Mouse (Mus musculus) layer of hippocampus, postnatal 36 days (tissue): ENCODE measurements at regions not wholly inside any gene's neighbourhood (a gene's known extent, or its start where the extent isn't known, plus 50 kb on each side); places are given as distances from the start of the nearest gene placed in this dataset.
"Not testable (repeated sequence)": the region's sequence is repeated elsewhere in the genome, so short reads cannot be mapped to it uniquely, and the experiment has no call there.

Source experiments
- DNase-seq, 2 experiments: peaks; one replicate each; pipeline ENCODE4 v3.0.0; 2022

DNA sequence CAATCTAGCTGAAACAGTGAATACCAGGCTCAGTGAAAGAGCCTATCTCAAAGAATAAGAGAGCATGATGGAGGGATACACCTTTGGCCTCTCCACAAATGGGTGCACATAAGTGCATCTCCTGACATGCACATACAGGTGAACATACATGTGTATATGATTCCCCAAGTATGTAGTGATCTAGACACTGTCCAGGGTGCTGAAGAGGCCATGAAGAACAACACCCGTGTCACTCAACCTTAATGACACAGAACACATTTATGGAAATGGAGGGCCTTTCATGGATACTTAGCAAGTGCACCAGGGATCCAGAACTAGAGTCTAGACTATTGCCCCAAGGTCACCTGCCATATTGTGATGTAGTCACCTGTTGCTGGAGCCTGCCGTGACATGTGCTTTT is 56.9 kb downstream of the Spata19 start:
- DNase-seq: no peak

GRCm38 (mm10) chr9:27453924-27454652 is 57.5 kb downstream of the Spata19 start:
- peak in 1 of 2 experiments; percentile 57 for DNase-seq

- no peak for DNase-seq
Observed at GRCm38 (mm10) chr9:27458335-27459040, 61.9 kb downstream of the Spata19 start.

- no peak for DNase-seq
Observed at GRCm38 (mm10) chr9:27461029-27461428, 64.4 kb downstream of the Spata19 start.

GRCm38 (mm10) chr9:27464006-27464405 is 67.4 kb downstream of the Spata19 start:
- no peak for DNase-seq

GRCm38 (mm10) chr9:27475468-27475867 is 78.9 kb downstream of the Spata19 start:
- DNase-seq: peak in 1 of 2 experiments; percentile 37

- DNase-seq: peak in 1 of 2 experiments; percentile 18
Observed at GRCm38 (mm10) chr9:27476636-27477035, 80.0 kb downstream of the Spata19 start.

GRCm38 (mm10) chr9:27477079-27477687 is 80.6 kb downstream of the Spata19 start:
- DNase-seq: no peak

GRCm38 (mm10) chr9:27478346-27478745 is 81.7 kb downstream of the Spata19 start:
- no peak for DNase-seq

GRCm38 (mm10) chr9:27501816-27502215 is 105.2 kb downstream of the Spata19 start:
- DNase-seq: no peak

DNA sequence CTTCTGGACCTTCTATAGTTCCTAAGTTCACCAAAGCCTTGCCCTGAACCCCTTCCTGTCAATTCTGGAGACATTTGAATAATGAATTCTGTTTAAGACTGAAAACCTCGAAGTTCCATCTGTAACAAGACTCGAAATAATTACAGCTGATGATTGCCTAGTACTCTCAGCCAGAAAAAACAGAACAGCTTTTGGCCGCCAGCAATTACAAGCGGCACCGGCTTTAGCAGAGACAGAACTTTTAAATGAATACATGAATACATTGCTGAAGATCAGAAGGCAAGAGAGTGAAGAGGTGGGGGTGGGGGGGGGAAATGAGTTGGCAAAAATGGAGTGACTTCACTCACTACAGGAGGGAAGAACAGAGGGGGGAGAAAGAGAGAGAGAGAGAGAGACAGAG is 112.6 kb downstream of the Spata19 start:
- DNase-seq: peak; percentile 27 to 40

- DNase-seq: no peak
Observed at GRCm38 (mm10) chr9:27509711-27510110, 113.1 kb downstream of the Spata19 start.

DNA sequence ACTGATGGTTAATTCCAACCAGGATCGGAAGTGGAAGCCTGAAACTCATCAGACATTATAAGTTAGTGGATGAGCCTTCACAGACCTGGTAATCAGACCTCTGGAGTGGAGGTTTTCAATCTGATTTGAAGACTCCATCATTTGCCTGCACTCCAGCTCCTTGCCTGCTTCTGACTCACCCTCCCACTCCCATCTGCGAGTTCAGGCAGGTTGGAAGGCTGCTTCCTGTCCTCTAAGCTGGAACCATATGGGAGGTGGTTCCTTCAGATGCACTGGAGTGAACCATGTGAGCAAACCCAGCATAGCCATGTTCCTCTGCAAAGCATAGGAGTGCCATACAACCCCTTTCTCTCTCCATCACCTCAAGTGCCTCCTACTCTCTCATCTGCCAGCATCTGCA is 114.6 kb downstream of the Spata19 start:
- peak; percentile 35 to 40 for DNase-seq

GRCm38 (mm10) chr9:27515427-27516110 is 119.0 kb downstream of the Spata19 start:
- no peak for DNase-seq

DNA sequence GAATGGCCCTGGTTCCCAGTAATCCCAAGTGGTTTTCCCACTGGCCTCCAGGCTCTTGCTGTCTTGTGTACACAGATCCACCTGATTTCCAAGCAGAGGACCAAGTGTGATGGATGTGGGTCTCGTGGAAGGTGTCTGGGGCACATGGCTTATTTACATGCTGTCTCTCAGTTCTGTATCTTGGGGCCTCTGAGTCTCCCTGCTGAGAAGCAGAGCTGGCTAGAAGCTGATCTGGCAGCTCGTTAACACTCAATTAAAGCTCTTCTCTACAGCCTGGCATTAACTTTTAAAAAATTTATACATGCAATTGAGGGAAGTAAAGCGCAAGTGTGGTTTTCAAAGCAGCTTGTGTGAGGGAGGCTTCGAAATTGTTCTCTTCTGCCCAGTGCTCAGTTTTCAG is 121.4 kb downstream of the Spata19 start:
- DNase-seq: no peak

DNA sequence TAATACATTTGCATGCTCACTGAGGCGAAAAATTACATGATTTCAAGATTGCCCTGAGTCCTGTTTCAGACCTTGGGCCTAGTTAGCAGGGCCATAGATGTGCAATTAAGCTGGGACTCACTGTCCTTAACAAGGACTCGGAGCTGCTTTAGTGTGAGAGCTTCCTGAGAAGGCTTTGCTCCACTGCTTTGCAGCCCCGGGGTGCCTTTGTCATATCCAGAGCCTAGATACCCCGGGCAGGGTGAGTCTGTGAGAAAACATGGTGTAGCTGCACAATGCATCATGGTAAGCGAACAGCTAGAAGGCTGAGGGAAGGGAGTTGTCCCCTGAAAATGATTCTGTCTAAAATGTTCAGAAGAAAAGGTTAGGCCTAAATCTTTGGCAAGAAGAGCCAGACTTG is 123.1 kb downstream of the Spata19 start:
- DNase-seq: no peak

DNA sequence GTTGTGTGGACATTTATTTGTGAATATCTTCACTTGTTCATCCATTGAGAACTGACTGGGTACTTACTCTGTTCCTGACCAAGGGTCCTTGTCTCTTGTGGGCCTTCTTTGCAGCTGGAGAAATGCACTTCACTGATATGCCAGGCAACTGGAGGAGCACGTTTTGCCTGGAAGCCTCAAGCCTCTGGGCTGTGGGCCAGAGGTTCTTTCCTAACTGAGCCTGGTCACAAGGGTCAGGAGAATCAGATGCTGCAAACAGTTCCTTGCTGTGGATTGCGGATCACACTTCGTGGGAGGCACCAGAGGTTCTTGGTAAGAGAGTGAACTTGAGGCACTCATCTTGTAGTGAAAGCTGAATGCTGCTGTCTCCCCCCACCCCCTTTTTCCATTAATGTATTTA is 124.6 kb downstream of the Spata19 start:
- DNase-seq: no peak

- peak; percentile 15 to 16 for DNase-seq
Observed at GRCm38 (mm10) chr9:27526681-27527080, 130.1 kb downstream of the Spata19 start.

DNA sequence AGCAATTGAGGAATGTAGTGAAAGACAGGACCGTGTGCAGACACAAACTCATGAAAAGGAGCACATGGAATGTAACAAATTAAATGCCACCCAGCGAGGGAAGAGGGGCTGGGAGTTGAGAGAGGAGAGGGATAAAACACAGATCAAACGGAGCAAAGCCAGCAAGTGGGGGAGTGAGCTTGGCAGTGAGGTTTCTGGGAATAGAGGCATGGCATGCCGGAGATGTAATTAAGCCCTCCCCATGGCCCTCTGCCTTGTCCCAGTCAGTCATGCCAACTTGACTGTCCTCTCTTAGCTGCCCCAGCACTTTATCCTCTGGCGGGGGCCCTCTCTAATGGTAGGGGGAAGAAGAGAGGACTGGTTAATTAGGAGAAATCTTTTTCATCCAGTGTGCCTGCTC is 141.9 kb downstream of the Spata19 start:
- DNase-seq: no peak

DNA sequence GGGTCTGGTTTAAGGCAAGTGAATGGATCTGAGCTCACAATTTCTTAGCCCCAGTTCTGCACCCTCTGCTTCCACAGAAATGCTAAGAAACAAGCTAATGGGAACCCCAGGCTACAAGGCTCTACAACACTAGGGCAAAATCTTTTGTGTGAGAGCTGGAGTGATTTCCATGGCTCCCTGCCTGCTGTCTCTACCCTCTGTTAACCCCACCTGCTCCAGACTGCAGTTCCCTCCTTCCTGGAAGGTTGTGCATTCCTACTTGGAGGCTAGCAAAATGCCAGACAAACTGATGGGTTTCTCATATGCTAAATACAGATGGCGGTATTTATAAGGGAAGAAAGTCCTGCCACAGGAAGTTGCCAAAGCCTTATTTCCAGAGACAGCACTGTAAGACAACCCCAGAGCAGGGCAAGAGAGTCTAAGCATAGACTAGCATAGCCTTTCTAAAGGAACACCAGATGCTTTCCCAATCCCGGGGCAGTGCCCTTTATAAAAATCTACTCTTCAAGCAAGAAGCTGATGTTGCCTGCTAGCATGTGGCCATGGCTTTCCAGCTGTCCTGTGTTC is 145.1 kb downstream of the Spata19 start:
- DNase-seq: peak in 1 of 2 experiments; percentile 19

GRCm38 (mm10) chr9:27554697-27555096 is 158.1 kb downstream of the Spata19 start:
- DNase-seq: not testable (repeated sequence)
